Mouse (Mus musculus) liver, embryonic 16.5 days (tissue): ENCODE data around the gene Pald1. TPM values are rescaled to one million over a fixed set of nuclear protein-coding genes. Genes with fewer than 3 reads are reported as not detected.

Experiments used
- ATAC-seq: fragments of 200-750 bp; cut with Nextera tagmentation; 2 replicates; pipeline ENCODE4 v1.8.0; 2017; ENCODE audit warnings: low read depth, mild to moderate bottlenecking, moderate number of reproducible peaks, moderate library complexity
- H3K27ac ChIP-seq: fragments of 300-500 bp; sonication (generic); 2 replicates; pipeline ENCODE4 v1.5.1; 2014; ENCODE audit warnings: mild to moderate bottlenecking, low read length
- H3K27me3 ChIP-seq: fragments of 300-500 bp; sonication (generic); 2 replicates; pipeline ENCODE4 v1.6.1; 2014; ENCODE audit warnings: low read depth, low read length, mixed read lengths; ENCODE audit not compliant: control insufficient read depth, insufficient read depth
- H3K36me3 ChIP-seq: fragments of 300-500 bp; sonication (generic); 2 replicates; pipeline ENCODE4 v1.6.1; 2014; ENCODE audit warnings: mild to moderate bottlenecking; ENCODE audit not compliant: control insufficient read depth, insufficient read depth
- H3K4me1 ChIP-seq: fragments of 300-500 bp; sonication (generic); 2 replicates; pipeline ENCODE4 v1.6.1; 2014; ENCODE audit warnings: low read depth, low read length, mixed read lengths; ENCODE audit not compliant: control insufficient read depth
- H3K4me2 ChIP-seq: fragments of 300-500 bp; sonication (generic); 2 replicates; pipeline ENCODE4 v1.6.1; 2014; ENCODE audit warnings: low read depth, low read length, mixed read lengths
- H3K4me3 ChIP-seq: fragments of 300-500 bp; sonication (generic); 2 replicates; pipeline ENCODE4 v1.5.1; 2014; ENCODE audit warnings: low read depth, mild to moderate bottlenecking, low read length
- H3K9ac ChIP-seq: fragments of 300-500 bp; sonication (generic); 2 replicates; pipeline ENCODE4 v1.6.1; 2014; ENCODE audit warnings: low read depth, low read length
- H3K9me3 ChIP-seq: fragments of 300-500 bp; sonication (generic); replicated peaks from 2 replicates; pipeline ENCODE4 v1.6.1; 2016; ENCODE audit warnings: low read length; ENCODE audit not compliant: control insufficient read depth
- WGBS: fragments of 180-500 bp; shearing (Covaris S2); extraction: QIAGEN DNeasy Blood & Tissue Kit; methylation state at CpG from one replicate; pipeline ENCODE4 v1.1.7; 2014; ENCODE audit not compliant: insufficient replicate concordance; 5-methylcytosine and 5-hydroxymethylcytosine counted together
- polyA plus RNA-seq: library from polyadenylated mRNA; unstranded; fragments of >200 nt; fragmentation: Nextera tagmentation; extraction: Ambion mirVana; gene quantifications from 2 replicates; pipeline ENCODE4 v1.2.1, GENCODE M21; 2015

The Pald1 gene
- polyA plus RNA-seq, 1 experiment from 2014 or later, result 6.5 TPM

GRCm38 (mm10) chr10:61412910-61413625 lies 29.7 kb upstream of the Pald1 start:
- H3K4me2 ChIP-seq, result peak overlapping the region; percentile 63
- peak overlapping the region; percentile 32 for H3K4me3 ChIP-seq
- no peaks in the 10 kb centered on the region for H3K36me3 ChIP-seq
- peaks cover 14% of the 10 kb centered on the region for H3K27me3 ChIP-seq
- peak overlapping the region; percentile 96 for H3K27ac ChIP-seq
- H3K4me1 ChIP-seq, result peaks cover 28% of the 10 kb centered on the region
- no peaks in the 10 kb centered on the region for H3K9me3 ChIP-seq
- peak; percentile 90 for ATAC-seq
- H3K9ac ChIP-seq, result peak overlapping the region; percentile 60
- 4% methylated on average over 21 of the region's 21 CpGs for WGBS

DNA sequence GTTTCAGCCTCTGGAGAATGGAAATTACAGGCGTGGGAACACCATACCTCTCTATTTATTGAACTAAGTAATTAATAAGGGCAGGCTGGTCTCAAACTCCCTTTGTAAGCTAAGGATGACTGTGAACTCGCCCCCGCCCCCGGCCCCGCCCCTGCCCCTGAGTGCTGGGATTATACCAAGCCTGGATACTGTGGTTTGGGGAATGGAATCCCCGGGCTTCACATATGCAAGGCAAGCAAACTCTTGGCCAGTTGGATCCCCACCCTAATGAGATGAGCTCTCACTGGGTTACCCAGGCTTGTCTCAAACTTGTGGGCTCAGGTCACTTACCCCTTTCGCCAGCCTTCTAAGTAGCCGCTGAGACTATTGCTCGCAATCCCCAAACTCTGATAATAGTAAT lies 26.9 kb upstream of the Pald1 start:
- Histone ChIP-seq H3K36me3 (no peaks in the 10 kb centered on the region), H3K4me1 (peaks cover 26% of the 10 kb centered on the region), H3K4me2 (no peak overlapping the region), H3K9ac (no peak overlapping the region), H3K27me3 (no peaks in the 10 kb centered on the region; the same call in 1 of the 2 replicates), H3K9me3 (no peaks in the 10 kb centered on the region), H3K27ac (no peak overlapping the region), H3K4me3 (no peak overlapping the region)
- WGBS, result 50% methylated on average over 9 of the region's 9 CpGs
- no peak for ATAC-seq

- 25% methylated on average over 4 of the region's 4 CpGs for WGBS
Observed at GRCm38 (mm10) chr10:61409776-61410175, 26.4 kb upstream of the Pald1 start.

GRCm38 (mm10) chr10:61405958-61406357 lies 22.6 kb upstream of the Pald1 start:
- no peaks in the 10 kb centered on the region for H3K9me3 ChIP-seq
- H3K4me3 ChIP-seq, result no peak overlapping the region
- no peak for ATAC-seq
- WGBS, result 21% methylated on average over 10 of the region's 10 CpGs
- H3K4me1 ChIP-seq, result peaks cover 3% of the 10 kb centered on the region; the same call in 1 of the 2 replicates
- no peak overlapping the region for H3K9ac ChIP-seq
- no peak overlapping the region for H3K4me2 ChIP-seq
- H3K27me3 ChIP-seq, result no peaks in the 10 kb centered on the region; the same call in 1 of the 2 replicates
- no peaks in the 10 kb centered on the region for H3K36me3 ChIP-seq
- H3K27ac ChIP-seq, result no peak overlapping the region

More at GRCm38 (mm10) chr10:61409776-61410175, 26.4 kb upstream of the Pald1 start:
- no peak overlapping the region for H3K9ac ChIP-seq
- no peak overlapping the region for H3K4me3 ChIP-seq
- peaks cover 26% of the 10 kb centered on the region for H3K4me1 ChIP-seq
- no peaks in the 10 kb centered on the region for H3K9me3 ChIP-seq
- no peak for ATAC-seq
- no peak overlapping the region for H3K4me2 ChIP-seq
- no peaks in the 10 kb centered on the region; the same call in 1 of the 2 replicates for H3K27me3 ChIP-seq
- no peaks in the 10 kb centered on the region for H3K36me3 ChIP-seq
- H3K27ac ChIP-seq, result no peak overlapping the region

DNA sequence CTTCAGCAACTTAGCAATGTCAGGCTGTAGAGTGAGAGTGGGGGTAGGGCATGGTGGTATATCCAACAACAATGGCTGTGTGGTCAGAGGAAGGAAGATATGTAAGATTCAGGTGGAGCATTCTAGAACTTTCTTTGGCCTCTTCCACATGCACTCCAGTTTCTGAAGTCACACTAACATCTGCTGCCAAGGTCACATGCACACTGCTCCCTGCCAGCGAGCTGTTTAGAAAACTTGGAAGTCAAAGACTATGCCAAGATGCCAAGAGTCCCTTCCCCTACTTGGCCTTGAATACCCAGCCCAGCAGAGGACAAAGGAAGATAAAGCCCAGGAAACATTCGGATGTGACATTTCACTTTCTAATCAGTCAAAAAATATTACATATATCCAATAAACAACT lies 19.6 kb upstream of the Pald1 start:
- 68% methylated on average over 2 of the region's 2 CpGs for WGBS
- Histone ChIP-seq H3K4me3 (no peak overlapping the region), H3K27me3 (no peaks in the 10 kb centered on the region; the same call in 1 of the 2 replicates), H3K36me3 (no peaks in the 10 kb centered on the region), H3K27ac (no peak overlapping the region), H3K4me1 (no peaks in the 10 kb centered on the region), H3K9ac (no peak overlapping the region), H3K4me2 (no peak overlapping the region), H3K9me3 (no peaks in the 10 kb centered on the region)
- ATAC-seq, result no peak

GRCm38 (mm10) chr10:61402480-61402879 lies 19.1 kb upstream of the Pald1 start:
- no peaks in the 10 kb centered on the region for H3K4me1 ChIP-seq
- no peaks in the 10 kb centered on the region for H3K36me3 ChIP-seq
- WGBS, result 44% methylated on average over 5 of the region's 5 CpGs
- no peaks in the 10 kb centered on the region; the same call in 1 of the 2 replicates for H3K27me3 ChIP-seq
- no peak overlapping the region for H3K9ac ChIP-seq
- H3K9me3 ChIP-seq, result no peaks in the 10 kb centered on the region
- no peak overlapping the region for H3K4me2 ChIP-seq
- no peak overlapping the region for H3K27ac ChIP-seq
- no peak for ATAC-seq
- H3K4me3 ChIP-seq, result no peak overlapping the region

GRCm38 (mm10) chr10:61400407-61400806 lies 17.1 kb upstream of the Pald1 start:
- ATAC-seq, result no peak
- no peak overlapping the region for H3K27ac ChIP-seq
- 78% methylated on average over 5 of the region's 5 CpGs for WGBS

DNA sequence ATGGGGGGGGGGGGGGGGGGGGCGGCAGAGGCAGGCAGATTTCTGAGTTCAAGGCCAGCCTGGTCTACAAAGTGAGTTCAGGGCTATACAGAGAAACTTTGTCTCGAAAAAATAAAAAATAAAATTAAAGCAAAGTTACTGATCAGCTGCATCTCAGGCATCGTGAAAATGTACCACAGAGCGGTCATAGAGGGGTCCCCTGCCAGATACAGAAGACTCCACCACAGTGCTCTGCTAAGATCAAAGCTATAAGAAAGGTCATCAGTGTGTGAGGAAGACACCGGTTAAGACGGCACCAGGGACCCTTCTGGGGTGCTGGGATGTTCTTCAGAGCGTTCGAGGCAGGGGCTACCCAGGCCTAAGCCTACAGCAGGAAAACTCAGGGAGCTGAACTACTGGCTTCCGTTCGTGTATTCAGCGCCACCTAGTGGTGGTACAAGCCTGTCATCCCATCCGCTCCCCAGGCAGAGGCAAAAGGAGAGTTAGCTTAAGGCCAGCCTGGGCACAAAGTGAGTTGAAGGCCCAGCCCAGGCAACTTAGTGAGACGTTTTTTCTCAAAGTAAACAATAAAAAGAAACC lies 15.9 kb upstream of the Pald1 start:
- ATAC-seq, result peak; percentile 54; the same call in 1 of the 2 replicates
- H3K4me2 ChIP-seq, result no peak overlapping the region
- H3K4me1 ChIP-seq, result no peaks in the 10 kb centered on the region; the same call in 1 of the 2 replicates
- no peak overlapping the region for H3K4me3 ChIP-seq
- H3K27ac ChIP-seq, result no peak overlapping the region
- H3K9ac ChIP-seq, result no peak overlapping the region
- no peaks in the 10 kb centered on the region for H3K36me3 ChIP-seq
- 19% methylated on average over 13 of the region's 13 CpGs for WGBS
- no peaks in the 10 kb centered on the region for H3K27me3 ChIP-seq
- no peaks in the 10 kb centered on the region for H3K9me3 ChIP-seq

More at GRCm38 (mm10) chr10:61400407-61400806, 17.1 kb upstream of the Pald1 start:
- Histone ChIP-seq H3K4me1 (no peaks in the 10 kb centered on the region), H3K9me3 (no peaks in the 10 kb centered on the region), H3K4me3 (no peak overlapping the region), H3K9ac (no peak overlapping the region), H3K4me2 (no peak overlapping the region), H3K27me3 (no peaks in the 10 kb centered on the region; the same call in 1 of the 2 replicates), H3K36me3 (no peaks in the 10 kb centered on the region)

GRCm38 (mm10) chr10:61398125-61398524 lies 14.8 kb upstream of the Pald1 start:
- H3K27ac ChIP-seq, result no peak overlapping the region
- WGBS, result 57% methylated on average over 3 of the region's 3 CpGs
- H3K27me3 ChIP-seq, result no peaks in the 10 kb centered on the region
- no peaks in the 10 kb centered on the region for H3K36me3 ChIP-seq
- no peak overlapping the region for H3K4me3 ChIP-seq
- H3K4me2 ChIP-seq, result no peak overlapping the region
- ATAC-seq, result no peak
- no peaks in the 10 kb centered on the region for H3K9me3 ChIP-seq
- no peaks in the 10 kb centered on the region; the same call in 1 of the 2 replicates for H3K4me1 ChIP-seq
- H3K9ac ChIP-seq, result no peak overlapping the region
